Mouse (Mus musculus) cortical plate, adult 2 months (tissue): ENCODE results near the gene Ccnt1.

Experiments
- CTCF ChIP-seq: fragments of 200-500 bp; IDR thresholded peaks from 2 replicates; pipeline ENCODE4 v1.5.1; 2011; ENCODE audit warnings: mild to moderate bottlenecking, control low read depth, low read length; ENCODE audit not compliant: insufficient read depth; ENCODE audit errors: extremely low read depth
- POLR2A ChIP-seq: fragments of 200-500 bp; IDR thresholded peaks from 2 replicates; pipeline ENCODE4 v1.6.1; 2011; ENCODE audit warnings: mild to moderate bottlenecking, low read length, control low read depth; ENCODE audit not compliant: insufficient read depth; ENCODE audit errors: extremely low read depth

DNA sequence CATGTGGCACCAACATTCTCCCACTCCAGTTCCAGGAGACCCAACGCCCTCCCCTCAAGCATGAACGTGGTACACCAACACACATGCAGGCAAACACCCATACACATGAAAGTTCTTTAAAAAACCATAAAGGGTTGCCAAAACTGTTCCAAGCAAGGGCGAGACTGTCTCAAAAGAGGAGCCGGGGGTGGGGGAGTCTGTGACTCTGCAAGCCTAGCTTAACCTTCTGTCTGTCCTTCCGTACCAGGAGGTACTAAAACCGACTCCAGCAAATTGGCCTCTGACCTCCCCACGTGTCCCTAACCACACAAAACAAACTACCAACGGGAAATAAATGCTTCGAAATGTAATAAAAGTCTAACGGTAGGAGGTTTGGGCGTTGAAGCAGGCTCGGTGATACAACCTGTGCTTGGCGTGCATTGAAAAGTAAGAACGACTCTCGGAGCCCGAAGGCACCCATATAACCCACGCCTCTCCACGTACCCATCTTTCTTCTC lies 37.6 kb downstream of the Ccnt1 start:
- no peak for TF ChIP-seq POLR2A
- no peak for TF ChIP-seq CTCF
